Mouse (Mus musculus) lung, postnatal 4 days (tissue): Measurements from ENCODE around the gene Izumo3.
"Not testable (repeated sequence)": the region's sequence is repeated elsewhere in the genome, so short reads cannot be mapped to it uniquely, and the experiment has no call there.

ENCODE experiments used
- DNase-seq, 2 experiments: peaks; one replicate each; pipeline ENCODE4 v3.0.0; 2021

The Izumo3 gene

DNA sequence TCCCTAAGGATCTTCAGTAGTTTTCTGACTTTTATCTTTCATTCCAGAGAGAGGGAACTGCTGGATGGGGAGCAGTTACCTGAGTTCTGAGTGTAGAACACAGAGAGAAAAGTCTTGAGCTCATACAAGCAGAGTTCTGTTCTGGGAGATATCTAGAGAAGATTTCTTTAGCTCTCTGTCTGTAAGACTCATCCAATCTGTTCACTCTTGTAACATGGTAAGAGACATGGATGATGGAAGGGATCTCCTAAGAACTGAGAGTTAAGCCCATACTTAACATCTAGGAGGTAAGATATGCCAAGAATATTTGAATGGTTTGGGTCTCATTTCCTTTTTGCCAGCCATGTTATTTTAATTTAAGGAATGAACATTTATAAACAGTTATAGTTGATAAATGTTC lies at the start of gene Izumo3:
Gene Izumo3 (minus strand): TSS at position 101 of the 400 bp plus-strand sequence.
- no peak for DNase-seq

DNA sequence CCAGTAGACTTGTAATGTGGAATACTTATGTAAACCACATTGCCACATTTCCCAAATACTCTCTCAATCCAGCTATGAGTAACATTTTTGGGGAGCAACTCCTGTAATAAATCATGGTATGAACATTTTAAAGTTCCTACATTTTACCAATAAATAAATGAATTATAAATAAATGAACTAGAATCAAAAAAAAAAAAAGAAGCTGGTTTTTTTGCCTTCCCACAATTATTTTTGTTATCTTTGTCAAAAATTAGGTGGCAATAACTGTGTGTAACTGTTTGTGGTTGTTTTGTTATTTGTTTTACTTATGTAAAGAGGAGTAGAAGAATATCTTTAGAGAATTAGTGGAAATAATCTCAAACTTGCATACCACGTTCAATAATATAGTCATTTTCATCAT lies 44.6 kb upstream of the Izumo3 start, which contains the start of gene Gm12666:
Gene Gm12666 (minus strand): TSS at position 101 of the 400 bp plus-strand sequence.
- not testable (repeated sequence) for DNase-seq

DNA sequence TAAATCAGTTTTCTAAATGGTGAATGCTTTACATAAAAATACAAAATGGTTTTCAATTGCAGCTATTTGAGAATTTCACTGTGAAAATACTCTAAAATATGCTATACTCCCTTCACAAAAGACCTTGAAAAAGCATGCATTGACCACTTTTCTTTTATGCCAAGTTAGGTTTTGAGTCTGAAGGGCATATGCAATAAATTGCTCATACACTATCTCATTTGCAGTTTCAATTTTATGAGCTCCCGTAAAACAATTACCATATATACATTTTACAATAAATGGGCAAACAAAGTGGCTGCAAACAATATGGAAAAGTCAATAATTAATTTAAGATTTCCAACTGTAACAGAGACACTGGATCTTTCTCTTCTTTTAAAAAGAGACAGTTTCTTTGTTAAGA lies 5.6 kb upstream of the Izumo3 start:
- DNase-seq: no peak

DNA sequence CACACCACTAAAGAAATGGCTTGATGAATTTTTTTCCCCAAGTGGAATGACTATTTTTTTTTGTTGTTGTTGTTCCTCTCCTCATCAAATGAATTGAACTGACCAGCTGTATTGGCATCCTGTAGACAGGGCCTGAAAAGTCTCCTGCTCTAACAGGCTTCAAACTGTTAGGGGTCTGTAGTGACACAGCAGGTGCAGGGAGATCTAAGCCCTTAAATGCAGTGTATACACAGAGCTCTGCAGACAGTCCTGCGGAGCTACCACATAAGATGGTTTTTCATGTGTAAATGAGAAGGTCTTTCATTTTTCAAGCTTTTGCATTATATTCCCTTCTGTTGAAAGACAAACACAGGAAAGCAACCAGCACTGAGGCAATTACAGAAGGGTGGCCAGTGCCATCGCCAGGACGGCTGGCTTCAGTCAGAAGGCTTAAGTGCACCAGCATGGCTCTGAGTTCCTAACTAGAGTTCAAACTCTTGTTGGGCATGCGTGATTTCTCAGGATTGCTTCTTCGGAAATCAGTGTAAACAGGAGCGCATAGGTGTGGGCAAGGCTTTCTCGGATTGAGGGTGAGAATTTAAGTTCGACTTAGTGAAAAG lies 35.5 kb downstream of the Izumo3 start:
- no peak for DNase-seq

DNA sequence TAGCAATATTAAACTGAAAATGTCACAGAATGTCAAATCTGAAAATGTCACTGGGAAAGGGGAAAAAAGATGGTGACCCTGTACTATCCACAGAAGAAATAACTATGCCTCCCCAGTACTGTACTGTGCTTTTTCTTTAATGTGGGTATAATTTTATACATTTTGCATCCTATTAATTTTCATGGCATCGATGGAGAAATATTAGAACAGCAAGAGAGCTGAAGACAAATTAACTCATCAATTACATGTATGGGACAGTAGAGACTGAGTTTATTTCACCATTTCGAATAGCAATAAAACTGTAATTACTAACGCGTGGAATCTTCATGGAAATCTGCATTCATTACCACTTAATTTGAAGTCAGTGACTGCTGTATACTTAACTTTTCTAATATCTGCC lies 49.6 kb downstream of the Izumo3 start:
- no peak for DNase-seq

DNA sequence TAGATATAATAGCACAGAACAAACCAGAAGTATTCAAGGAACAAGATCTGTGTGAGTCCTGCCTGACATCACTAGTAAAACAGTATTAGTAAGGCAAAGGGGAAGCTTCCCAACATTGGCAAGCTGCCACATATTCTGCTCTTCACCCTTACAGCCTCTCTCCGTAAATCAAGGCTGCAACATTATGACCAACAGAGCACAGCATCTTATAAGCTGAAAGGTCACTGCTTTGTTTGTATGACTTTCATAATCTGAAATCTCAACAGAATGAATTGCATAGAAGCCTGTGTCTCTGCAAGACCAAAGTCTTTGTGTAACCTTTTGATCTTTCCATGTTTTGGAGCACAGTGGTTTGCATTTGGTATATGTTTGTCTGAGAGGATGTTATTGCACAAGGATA lies 51.1 kb downstream of the Izumo3 start:
- no peak for DNase-seq
